12 mouse cellular contexts compared by ENCODE assay signal in the genomic region with DNA sequence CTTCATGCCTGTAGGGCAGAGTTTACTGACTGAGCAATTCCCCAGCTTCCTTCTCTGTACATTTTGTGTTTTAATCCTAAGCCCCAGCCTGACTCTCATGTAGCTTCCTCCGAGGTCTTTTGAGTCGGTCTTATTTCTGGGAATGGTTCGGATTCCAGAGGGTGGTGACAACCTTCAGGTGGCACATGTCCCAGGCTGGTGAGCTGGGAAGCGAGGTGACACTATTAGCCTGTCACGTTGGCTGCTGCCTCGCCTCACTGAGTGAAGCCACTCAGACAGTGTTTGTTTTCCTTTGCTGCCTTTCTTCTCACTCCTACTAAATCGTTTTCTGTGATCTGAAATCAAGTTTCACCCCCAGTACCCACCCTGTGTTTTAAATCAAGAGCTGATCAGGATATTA.
"Had no signal": no experiment of that assay in that cellular context is flagged by ENCODE, and none has a peak within 500 bp of the region (broad histone marks: within the 10 kb centered on the region; RNA-seq: fewer than 3 reads in every experiment).

No protein-coding gene starts in this region.

- H3K9me3 ChIP-seq: liver, embryonic 13.5 days; midbrain, embryonic 13.5 days had no signal

- ATAC-seq: liver, postnatal 0 days; midbrain, embryonic 13.5 days had no signal

- H3K4me1 ChIP-seq: liver, embryonic 13.5 days; midbrain, embryonic 13.5 days had no signal

- DNase-seq: kidney, postnatal 4 days; liver; liver, embryonic 13.5 days; liver, postnatal 0 days; lung, postnatal 36 days; right cerebral cortex, adult 18-20 months; right cerebral cortex, postnatal 25 days; thymus, postnatal 4 days had no signal

- H3K4me3 ChIP-seq: layer of hippocampus, adult 2 months; limb, embryonic 12.5 days; liver, embryonic 13.5 days; midbrain, embryonic 13.5 days had no signal

- H3K27me3 ChIP-seq: liver, embryonic 13.5 days; midbrain, embryonic 13.5 days had no signal

- H3K27ac ChIP-seq: layer of hippocampus, adult 2 months; limb, embryonic 12.5 days; liver, embryonic 13.5 days; midbrain, embryonic 13.5 days; stomach, postnatal 0 days had no signal

- H3K36me3 ChIP-seq: limb, embryonic 12.5 days; liver, embryonic 13.5 days; midbrain, embryonic 13.5 days had no signal

- H3K9ac ChIP-seq: limb, embryonic 12.5 days; liver, embryonic 13.5 days; liver, postnatal 0 days; midbrain, embryonic 13.5 days had no signal

- H3K4me2 ChIP-seq: limb, embryonic 12.5 days; liver, embryonic 13.5 days; midbrain, embryonic 13.5 days had no signal
